9 mouse cellular contexts compared by ENCODE assay signal in the genomic region with DNA sequence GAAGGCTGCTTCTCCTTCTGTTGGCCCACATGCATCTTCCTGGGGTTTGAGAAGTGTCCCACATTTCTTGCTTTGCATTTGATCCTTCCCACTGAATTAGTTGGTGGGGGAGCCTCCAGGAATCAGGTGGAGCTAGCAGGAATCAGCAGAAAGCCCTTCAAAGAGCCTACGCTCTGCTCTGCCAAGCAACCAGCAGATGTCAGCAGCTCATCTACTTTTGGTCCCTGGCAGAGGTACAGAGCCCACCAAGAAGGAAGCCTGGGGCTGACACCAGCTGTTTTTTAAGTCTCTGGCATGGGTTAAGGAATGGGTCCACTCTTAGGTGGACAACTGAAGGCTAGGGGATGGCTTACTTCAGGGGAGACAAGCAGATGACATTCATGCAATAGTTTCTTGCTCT.
A peak's percentile ranks its signal among the peaks of the same experiment; 100 is the strongest.
DNase-seq lines count a peak whose midpoint lies in the region; ATAC-seq lines count a peak whose summit lies in the region.
"Had no signal": no experiment of that assay in that cellular context is flagged by ENCODE, and none has a peak within 500 bp of the region (broad histone marks: within the 10 kb centered on the region; RNA-seq: fewer than 3 reads in every experiment).

No protein-coding gene starts in this region.

- H3K4me1 ChIP-seq in hindbrain, embryonic 10.5 days (replicated peaks): peaks cover 20% of the 10 kb centered on the region; the same call in 1 of the 2 replicates
- peaks cover 7% of the 10 kb centered on the region for H3K4me1 ChIP-seq in hindbrain, embryonic 13.5 days (replicated peaks)
- H3K4me1 ChIP-seq in forebrain, embryonic 14.5 days (ENCODE audit: control insufficient read depth, insufficient read depth, low read length): no peaks in the 10 kb centered on the region
- no peaks in the 10 kb centered on the region for H3K4me1 ChIP-seq in midbrain, embryonic 11.5 days (ENCODE audit: control insufficient read depth, insufficient read depth, low read length)
- H3K4me1 ChIP-seq: neural tube, embryonic 12.5 days had no signal

- no peak overlapping the region for H3K4me3 ChIP-seq in hindbrain, embryonic 10.5 days
- H3K4me3 ChIP-seq in hindbrain, embryonic 13.5 days: no peak overlapping the region
- no peak overlapping the region for H3K4me3 ChIP-seq in forebrain, embryonic 14.5 days (ENCODE audit: low read depth, low read length)
- H3K4me3 ChIP-seq in midbrain, embryonic 11.5 days (ENCODE audit: low read depth, low read length): no peak overlapping the region
- H3K4me3 ChIP-seq: neural tube, embryonic 12.5 days had no signal

- DNase-seq in hindbrain, embryonic 10.5 days (ENCODE audit: low spot score): peak; percentile 61
- DNase-seq in adrenal gland, postnatal 25 days: peak; percentile 20
- peak; percentile 85 for DNase-seq in forebrain, embryonic 14.5 days (ENCODE audit: low spot score)
- peak; percentile 37 to 53 for DNase-seq in kidney, postnatal 36 days
- DNase-seq in midbrain, embryonic 11.5 days (ENCODE audit: low spot score, missing footprints): peak; percentile 86
- DNase-seq in adipocyte (ENCODE audit: low spot score): no peak
- no peak for DNase-seq in thymus, postnatal 25 days

- peaks cover 7% of the 10 kb centered on the region for H3K9me3 ChIP-seq in hindbrain, embryonic 10.5 days
- no peaks in the 10 kb centered on the region for H3K9me3 ChIP-seq in hindbrain, embryonic 13.5 days
- H3K9me3 ChIP-seq in forebrain, embryonic 14.5 days (replicated peaks; ENCODE audit: control insufficient read depth, low read length): peaks cover 4% of the 10 kb centered on the region; the same call in 1 of the 2 replicates
- H3K9me3 ChIP-seq in midbrain, embryonic 11.5 days (ENCODE audit: control insufficient read depth, low read length): no peaks in the 10 kb centered on the region; the same call in 1 of the 2 replicates

- ATAC-seq in hindbrain, embryonic 13.5 days (ENCODE audit: low FRiP score): no peak
- ATAC-seq in forebrain, embryonic 14.5 days: peak; percentile 71; the same call in 1 of the 2 replicates
- peak; percentile 68 for ATAC-seq in midbrain, embryonic 11.5 days (ENCODE audit: low FRiP score)

- H3K9ac ChIP-seq in hindbrain, embryonic 13.5 days: no peak overlapping the region
- H3K9ac ChIP-seq in forebrain, embryonic 14.5 days (ENCODE audit: low read length): no peak overlapping the region
- H3K9ac ChIP-seq in midbrain, embryonic 11.5 days (ENCODE audit: low read length): no peak overlapping the region
- H3K9ac ChIP-seq: neural tube, embryonic 12.5 days had no signal

- H3K27ac ChIP-seq in hindbrain, embryonic 10.5 days: no peak overlapping the region
- no peak overlapping the region for H3K27ac ChIP-seq in hindbrain, embryonic 13.5 days
- H3K27ac ChIP-seq in forebrain, embryonic 14.5 days (ENCODE audit: low read depth, low read length): no peak overlapping the region
- no peak overlapping the region for H3K27ac ChIP-seq in midbrain, embryonic 11.5 days (ENCODE audit: low read depth, low read length)
- H3K27ac ChIP-seq: neural tube, embryonic 12.5 days had no signal

- peaks cover 3% of the 10 kb centered on the region for H3K27me3 ChIP-seq in hindbrain, embryonic 10.5 days (ENCODE audit: insufficient read depth, poor library complexity, severe bottlenecking)
- 0 out of 2 replicates have a peak, but pooled peaks cover 6% of the 10 kb centered on the region for H3K27me3 ChIP-seq in hindbrain, embryonic 13.5 days
- H3K27me3 ChIP-seq in forebrain, embryonic 14.5 days (replicated peaks; ENCODE audit: control insufficient read depth, insufficient read depth, low read length): no peaks in the 10 kb centered on the region
- no peaks in the 10 kb centered on the region for H3K27me3 ChIP-seq in midbrain, embryonic 11.5 days (ENCODE audit: control insufficient read depth, insufficient read depth, low read length)
- H3K27me3 ChIP-seq: neural tube, embryonic 12.5 days had no signal

- H3K36me3 ChIP-seq in hindbrain, embryonic 10.5 days: no peaks in the 10 kb centered on the region
- H3K36me3 ChIP-seq in hindbrain, embryonic 13.5 days: no peaks in the 10 kb centered on the region
- no peaks in the 10 kb centered on the region for H3K36me3 ChIP-seq in forebrain, embryonic 14.5 days (ENCODE audit: control insufficient read depth, insufficient read depth, low read length)
- H3K36me3 ChIP-seq in midbrain, embryonic 11.5 days (ENCODE audit: control insufficient read depth, insufficient read depth, low read length): no peaks in the 10 kb centered on the region
- H3K36me3 ChIP-seq: neural tube, embryonic 12.5 days had no signal

- no peak overlapping the region for H3K4me2 ChIP-seq in hindbrain, embryonic 13.5 days
- no peak overlapping the region for H3K4me2 ChIP-seq in forebrain, embryonic 14.5 days (ENCODE audit: low read length)
- no peak overlapping the region for H3K4me2 ChIP-seq in midbrain, embryonic 11.5 days
- H3K4me2 ChIP-seq: neural tube, embryonic 12.5 days had no signal

- 30% methylated on average over 1 of the region's 1 CpGs for WGBS in hindbrain, embryonic 10.5 days
- 53% methylated on average over 1 of the region's 1 CpGs for WGBS in hindbrain, embryonic 13.5 days
- 13% methylated on average over 1 of the region's 1 CpGs for WGBS in forebrain, embryonic 14.5 days
- WGBS in midbrain, embryonic 11.5 days: 35% methylated on average over 1 of the region's 1 CpGs

Comparison
In these comparisons a context has a peak if more than half of its experiments do, and no peak if none do; other contexts are left out.
1. DNase-seq: peak in hindbrain, embryonic 10.5 days (single experiment), adrenal gland, postnatal 25 days (single experiment), forebrain, embryonic 14.5 days (single experiment), kidney, postnatal 36 days (2 of 2) and midbrain, embryonic 11.5 days (single experiment); none in adipocyte (single experiment) and thymus, postnatal 25 days (single experiment).